Mouse (Mus musculus) urinary bladder, adult 2 months (tissue): Measurements from ENCODE around the gene Edem2. TPM values are rescaled to one million over a fixed set of nuclear protein-coding genes. Genes with fewer than 3 reads are reported as not detected.
A peak's percentile ranks its signal among the peaks of the same experiment; 100 is the strongest.

Source experiments
- DNase-seq: peaks from one replicate; pipeline ENCODE4 v3.0.0; 2022; ENCODE audit warnings: low spot score
- polyA plus RNA-seq: library from polyadenylated mRNA; depleted of rRNA; stranded (reverse); fragments of >200 nt; gene quantifications from 2 replicates; pipeline ENCODE4 v1.2.3, GENCODE M21; 2012; rRNA removed

Gene Edem2
- polyA plus RNA-seq = 56.1 and 78.7 TPM in 2 replicates

GRCm38 (mm10) chr2:155729158-155729645 lies at the start of gene Edem2:
Gene Edem2, minus strand, starts transcription at chr2:155729475.
- peak; percentile 71 for DNase-seq

- DNase-seq = no peak
Measured at GRCm38 (mm10) chr2:155779066-155779465, 49.8 kb upstream of the Edem2 start.

- DNase-seq = no peak
Measured at GRCm38 (mm10) chr2:155778004-155778403, 48.7 kb upstream of the Edem2 start.

- DNase-seq = no peak
Measured at GRCm38 (mm10) chr2:155777688-155777985, 48.4 kb upstream of the Edem2 start.

- no peak for DNase-seq
Measured at GRCm38 (mm10) chr2:155776824-155777687, 47.8 kb upstream of the Edem2 start.

- peak; percentile 58 for DNase-seq
Measured at GRCm38 (mm10) chr2:155775685-155776263, 46.5 kb upstream of the Edem2 start.

GRCm38 (mm10) chr2:155774927-155775684 lies 45.8 kb upstream of the Edem2 start, which contains the start of gene Mmp24:
Gene Mmp24, plus strand, starts transcription at chr2:155775342.
- DNase-seq = no peak

GRCm38 (mm10) chr2:155774261-155774926 lies 45.1 kb upstream of the Edem2 start:
- no peak for DNase-seq

- no peak for DNase-seq
Measured at GRCm38 (mm10) chr2:155773664-155774063, 44.4 kb upstream of the Edem2 start.

- no peak for DNase-seq
Measured at GRCm38 (mm10) chr2:155764679-155765418, 35.6 kb upstream of the Edem2 start.

- no peak for DNase-seq
Measured at GRCm38 (mm10) chr2:155756855-155757566, 27.7 kb upstream of the Edem2 start.

- DNase-seq = no peak
Measured at GRCm38 (mm10) chr2:155755746-155756145, 26.5 kb upstream of the Edem2 start.

- DNase-seq = no peak
Measured at GRCm38 (mm10) chr2:155751014-155751786, 21.9 kb upstream of the Edem2 start, which contains the start of gene Procr. Gene Procr, plus strand, starts transcription at chr2:155751117.

GRCm38 (mm10) chr2:155749394-155749793 lies 20.1 kb upstream of the Edem2 start:
- DNase-seq = no peak

- no peak for DNase-seq
Measured at GRCm38 (mm10) chr2:155745487-155745886, 16.2 kb upstream of the Edem2 start.

GRCm38 (mm10) chr2:155743351-155743750 lies 14.1 kb upstream of the Edem2 start:
- no peak for DNase-seq

GRCm38 (mm10) chr2:155742931-155743337 lies 13.7 kb upstream of the Edem2 start:
- no peak for DNase-seq

GRCm38 (mm10) chr2:155742211-155742610 lies 12.9 kb upstream of the Edem2 start:
- no peak for DNase-seq

- no peak for DNase-seq
Measured at GRCm38 (mm10) chr2:155737803-155738202, 8.5 kb upstream of the Edem2 start.

GRCm38 (mm10) chr2:155736936-155737335 lies 7.7 kb upstream of the Edem2 start:
- no peak for DNase-seq
